Mouse (Mus musculus): Measurements from ENCODE around the gene Dhx40.
"Not testable (repeated sequence)": the region's sequence is repeated elsewhere in the genome, so short reads cannot be mapped to it uniquely, and the experiment has no call there.

Gene Dhx40

DNA sequence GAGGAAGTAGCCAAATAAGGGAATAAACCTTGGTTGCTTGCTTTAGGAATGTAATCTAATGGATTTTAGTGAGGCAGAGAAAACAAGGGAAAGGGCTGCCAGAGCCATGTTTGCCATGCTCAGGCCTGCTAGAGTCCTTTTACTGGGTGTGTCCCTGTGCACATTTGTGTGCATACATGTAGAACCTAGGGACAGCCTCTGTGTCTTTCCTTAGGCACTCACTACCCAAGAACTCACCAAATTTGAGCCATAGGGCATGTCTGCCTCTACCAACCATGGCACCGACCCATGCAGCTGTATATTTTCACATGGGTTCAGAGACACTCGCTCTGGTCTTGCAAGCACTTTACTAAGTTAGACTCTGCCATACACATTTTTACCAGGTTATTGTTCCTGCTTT is 11.4 kb upstream of the Dhx40 start:
- in situ Hi-C loops (cut with MboI, MseI), result no loop called here

GRCm38 (mm10) chr11:86816288-86816687 is 8.7 kb upstream of the Dhx40 start:
- in situ Hi-C loops (cut with MboI, MseI), result not testable (repeated sequence)

- in situ Hi-C loops (cut with MboI, MseI), result not testable (repeated sequence)
Measured at GRCm38 (mm10) chr11:86814481-86814880, 6.9 kb upstream of the Dhx40 start.

GRCm38 (mm10) chr11:86813256-86813655 is 5.7 kb upstream of the Dhx40 start:
- in situ Hi-C loops (cut with MboI, MseI), result not testable (repeated sequence)

GRCm38 (mm10) chr11:86811326-86811630 is 3.7 kb upstream of the Dhx40 start:
- in situ Hi-C loops (cut with MboI, MseI), result no loop called here

DNA sequence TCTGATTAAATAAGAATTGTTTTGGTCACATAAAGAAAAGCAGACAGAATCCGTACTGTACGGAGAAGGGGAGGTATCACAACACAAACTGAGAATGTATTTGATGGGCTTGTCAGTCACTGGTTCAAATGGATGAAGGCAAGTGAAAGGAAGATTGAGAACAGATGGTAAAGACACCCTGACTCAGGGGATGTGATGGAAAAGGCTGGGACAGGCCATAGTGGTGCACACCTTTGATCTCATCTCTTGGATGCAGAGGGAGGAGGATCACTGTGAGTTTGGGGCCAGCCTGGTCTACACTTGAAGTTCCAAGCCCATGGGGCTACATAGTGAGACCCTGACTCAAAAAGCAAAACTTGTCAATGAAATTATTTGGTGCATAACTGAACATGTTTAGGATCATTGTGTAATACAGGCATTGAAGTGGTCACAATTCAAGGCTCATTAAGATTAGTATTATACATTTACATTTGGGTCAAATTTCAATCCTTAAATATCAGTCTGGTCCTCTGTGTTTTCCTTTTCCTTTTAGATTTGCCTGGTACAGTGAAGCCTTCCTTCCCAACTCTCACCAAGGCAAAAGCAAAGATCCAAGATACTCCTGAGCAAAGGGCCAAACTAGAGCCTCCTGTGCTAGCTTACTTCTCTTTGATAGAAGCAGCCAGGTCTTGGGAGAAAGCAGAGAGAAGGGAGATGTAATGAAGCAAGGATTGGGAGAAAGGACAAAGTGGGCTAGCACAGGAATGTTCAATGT is 3.2 kb upstream of the Dhx40 start:
- in situ Hi-C loops (cut with MboI, MseI), result no loop called here

DNA sequence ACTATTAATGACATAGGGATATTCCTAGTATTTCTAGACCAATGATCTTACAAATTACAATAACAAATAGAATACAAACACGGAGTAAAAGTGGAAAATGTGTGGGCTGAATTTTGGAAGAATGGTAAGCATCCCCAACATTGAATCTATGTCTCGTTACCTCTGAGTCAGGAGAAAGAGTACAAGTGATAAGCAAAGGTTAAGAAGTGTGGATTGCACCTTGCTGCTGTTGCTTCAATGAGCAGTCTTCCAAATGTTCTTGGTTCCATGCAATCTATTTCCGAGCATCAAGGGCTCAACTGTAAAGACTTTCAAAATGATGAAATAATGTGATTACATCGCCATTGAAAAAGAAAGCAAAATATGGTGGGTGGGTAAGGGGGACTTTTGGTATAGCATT is 2.3 kb upstream of the Dhx40 start:
- in situ Hi-C loops (cut with MboI, MseI), result no loop called here

DNA sequence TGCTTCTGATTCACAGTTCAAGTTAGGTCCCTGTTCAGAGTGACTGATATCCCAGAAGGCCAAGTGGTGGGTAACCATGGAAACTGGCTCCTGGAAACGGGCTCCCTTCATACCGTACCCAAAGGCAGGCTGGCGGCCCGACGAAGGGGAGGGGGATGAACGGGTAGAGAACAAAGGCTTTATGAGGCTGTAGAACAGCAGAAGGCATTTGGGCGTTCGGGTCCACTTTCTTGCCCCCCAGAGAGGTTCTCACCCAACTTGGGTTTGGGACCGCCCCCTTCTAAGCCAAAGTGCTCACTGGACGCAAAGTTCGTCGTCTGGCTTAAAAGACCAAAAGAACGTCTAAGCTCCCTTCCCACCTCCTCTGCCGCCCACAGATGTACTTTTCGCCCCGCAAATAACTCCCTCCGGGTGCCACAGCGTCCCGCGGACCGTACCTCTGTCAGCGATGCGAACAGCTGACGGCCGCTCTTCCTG is 507 bp downstream of the Dhx40 start:
- in situ Hi-C loops (cut with MboI, MseI), result no loop called here

GRCm38 (mm10) chr11:86794161-86794560 is 13.4 kb downstream of the Dhx40 start:
- in situ Hi-C loops (cut with MboI, MseI), result loop anchor here (10.0 kb wide), 1 partner anchor 1611 kb away; no protein-coding TSS in a partner anchor

GRCm38 (mm10) chr11:86787436-86787835 is 20.1 kb downstream of the Dhx40 start:
- in situ Hi-C loops (cut with MboI, MseI), result not testable (repeated sequence)

- in situ Hi-C loops (cut with MboI, MseI), result no loop called here
Measured at GRCm38 (mm10) chr11:86785767-86786166, 21.8 kb downstream of the Dhx40 start.

DNA sequence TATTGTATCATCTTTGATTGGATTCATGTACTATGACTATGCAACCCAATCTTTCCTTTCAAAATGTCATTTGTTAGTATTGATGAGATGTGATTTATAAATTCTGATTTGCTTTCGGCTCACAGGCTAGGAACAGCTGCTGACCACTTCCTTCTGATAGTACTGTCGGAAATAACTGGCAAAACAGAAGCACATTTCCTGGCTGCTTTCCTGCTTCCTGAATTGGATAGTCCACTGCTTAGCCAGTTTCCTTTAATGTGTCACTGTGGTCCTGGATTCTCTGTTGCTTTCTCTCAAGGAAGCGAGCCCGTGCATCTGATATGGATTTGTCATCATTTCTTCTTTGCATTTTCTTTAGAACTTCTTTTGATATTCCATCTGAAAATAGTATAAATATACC is 37.7 kb downstream of the Dhx40 start:
- in situ Hi-C loops (cut with MboI, MseI), result no loop called here

GRCm38 (mm10) chr11:86764501-86764900 is 43.0 kb downstream of the Dhx40 start:
- in situ Hi-C loops (cut with MboI, MseI), result no loop called here

GRCm38 (mm10) chr11:86763127-86763526 is 44.4 kb downstream of the Dhx40 start:
- in situ Hi-C loops (cut with MboI, MseI), result not testable (repeated sequence)

GRCm38 (mm10) chr11:86760357-86760756 is 47.2 kb downstream of the Dhx40 start:
- in situ Hi-C loops (cut with MboI, MseI), result no loop called here

GRCm38 (mm10) chr11:86759886-86760285 is 47.7 kb downstream of the Dhx40 start:
- in situ Hi-C loops (cut with MboI, MseI), result no loop called here

- in situ Hi-C loops (cut with MboI, MseI), result no loop called here
Measured at GRCm38 (mm10) chr11:86759226-86759625, 48.3 kb downstream of the Dhx40 start.

DNA sequence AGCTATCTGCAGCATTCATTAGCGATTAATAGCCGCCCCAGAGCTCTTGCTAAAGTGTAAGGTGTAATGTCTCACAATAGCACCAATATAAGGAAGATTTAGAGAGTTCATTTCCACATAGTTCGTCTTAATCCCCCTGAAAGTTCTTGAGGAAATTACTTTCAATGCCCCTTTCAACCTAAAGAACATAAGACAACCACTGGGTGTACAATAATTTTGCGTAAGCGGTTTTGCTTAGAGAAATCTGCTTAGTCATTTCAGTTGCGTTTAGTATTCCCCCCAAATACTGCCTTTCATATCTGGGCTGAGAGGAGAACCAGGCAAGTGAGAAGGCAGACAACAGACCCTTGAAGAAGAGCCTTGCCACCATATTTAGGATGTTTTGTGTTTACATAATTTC is 49.0 kb downstream of the Dhx40 start:
- in situ Hi-C loops (cut with MboI, MseI), result no loop called here

DNA sequence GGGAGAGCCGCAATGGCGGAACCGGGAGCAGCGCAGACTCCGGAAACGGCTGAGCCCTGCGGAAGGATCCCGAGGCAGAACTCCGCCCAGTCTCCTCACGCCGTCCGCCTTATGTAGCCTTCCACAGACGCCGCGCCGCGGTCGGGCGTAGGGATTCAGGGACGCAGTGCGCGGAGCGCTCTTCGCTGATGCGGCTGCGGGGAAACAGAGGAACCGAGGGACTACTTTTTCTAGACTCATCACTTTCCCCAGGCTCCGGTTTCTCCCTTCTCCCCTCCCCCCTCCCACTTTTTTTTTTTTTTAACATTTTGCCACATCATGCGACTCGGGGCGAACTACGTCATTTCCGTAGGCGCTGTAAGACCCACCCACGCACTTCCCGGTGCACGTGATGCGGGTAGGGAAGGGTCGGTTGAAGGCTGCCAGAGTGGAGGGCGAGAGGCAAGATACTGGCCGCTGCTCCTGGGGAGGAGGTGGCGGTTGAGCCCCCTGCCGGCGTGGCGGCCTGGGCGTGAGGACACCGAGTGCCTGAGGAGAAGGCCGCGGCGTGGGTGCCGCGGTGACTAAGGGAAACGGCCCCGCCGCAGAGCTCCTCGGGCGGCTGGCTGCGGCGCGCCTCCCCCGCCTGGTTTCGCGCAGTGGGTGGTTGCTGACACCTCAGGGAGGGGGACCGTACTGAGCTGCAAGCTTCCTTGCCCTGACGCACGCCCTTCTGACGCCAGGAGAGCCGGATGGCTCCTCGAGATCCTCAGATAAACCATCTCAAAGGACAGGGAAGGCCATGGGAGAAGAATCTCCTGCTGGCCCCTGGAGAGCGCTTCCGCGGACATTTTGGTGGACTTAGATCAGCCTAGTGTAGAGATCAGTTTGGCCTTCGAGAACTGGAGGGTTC is 49.8 kb downstream of the Dhx40 start, which contains the start of gene Cltc:
Gene Cltc, minus strand, starts transcription at position 86 of the 892 bp plus-strand sequence.
- in situ Hi-C loops (cut with MboI, MseI), result no loop called here

GRCm38 (mm10) chr11:86757142-86757479 is 50.4 kb downstream of the Dhx40 start:
- in situ Hi-C loops (cut with MboI, MseI), result no loop called here

- in situ Hi-C loops (cut with MboI, MseI), result no loop called here
Measured at GRCm38 (mm10) chr11:86756156-86757141, 51.1 kb downstream of the Dhx40 start.

DNA sequence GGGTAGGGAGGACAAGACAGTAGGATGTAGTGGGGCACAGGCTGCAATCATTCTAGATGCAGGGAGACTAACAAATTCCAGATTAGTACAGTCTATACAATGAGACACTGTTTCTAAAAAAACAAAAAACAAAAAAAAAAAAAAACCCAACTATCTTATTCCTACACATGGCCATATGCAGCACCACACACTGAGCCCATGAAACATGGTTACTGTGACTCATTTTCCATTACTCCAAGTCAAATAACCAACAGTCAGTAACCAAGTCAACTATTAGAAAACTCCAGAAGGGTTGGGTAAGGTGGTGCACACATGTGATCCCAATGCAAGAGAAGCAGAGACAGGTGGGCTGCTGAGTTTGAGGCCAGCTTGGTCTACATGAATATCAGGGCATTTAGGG is 55.1 kb downstream of the Dhx40 start:
- in situ Hi-C loops (cut with MboI, MseI), result no loop called here
